Mouse (Mus musculus) kidney, adult 2 months (tissue): ENCODE data around the gene A4galt.
"Not testable (repeated sequence)": the region's sequence is repeated elsewhere in the genome, so short reads cannot be mapped to it uniquely, and the experiment has no call there.

Source experiments
- CTCF ChIP-seq: fragments of 200-500 bp; conservative IDR thresholded peaks from 2 replicates; pipeline ENCODE4 v1.5.1; 2011; ENCODE audit warnings: low read depth, mild to moderate bottlenecking, control low read depth, low read length, moderate library complexity, mixed read lengths; ENCODE audit not compliant: insufficient read depth, insufficient read length
- POLR2A ChIP-seq: fragments of 200-500 bp; IDR thresholded peaks from one replicate; pipeline ENCODE4 v1.6.1; 2011; ENCODE audit warnings: low read depth, low read length, control low read depth

DNA sequence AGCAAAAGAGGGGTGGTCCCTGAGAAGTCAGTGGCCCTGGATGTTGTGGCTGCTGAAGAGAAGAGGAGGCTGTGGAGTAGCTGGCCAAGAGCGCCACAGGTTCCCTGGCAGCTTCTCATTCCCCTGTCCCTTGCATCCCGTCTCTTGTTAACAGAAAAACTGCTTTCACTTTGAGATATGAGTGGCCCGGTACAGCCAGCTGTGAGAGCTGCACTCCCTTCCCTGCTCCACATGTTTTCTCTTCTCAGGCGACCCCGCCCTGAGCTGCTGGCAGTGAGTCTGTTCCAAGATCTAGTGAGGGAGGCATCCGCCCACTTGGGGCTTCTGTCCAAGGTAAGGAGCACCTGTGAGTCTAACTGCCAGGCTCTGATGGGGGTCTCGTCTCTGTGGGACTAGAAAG, 16.9 kb upstream of the A4galt start:
- not testable (repeated sequence) for TF ChIP-seq CTCF, POLR2A
